Comparison of ENCODE assay signal across 8 mouse cellular contexts in the genomic region with DNA sequence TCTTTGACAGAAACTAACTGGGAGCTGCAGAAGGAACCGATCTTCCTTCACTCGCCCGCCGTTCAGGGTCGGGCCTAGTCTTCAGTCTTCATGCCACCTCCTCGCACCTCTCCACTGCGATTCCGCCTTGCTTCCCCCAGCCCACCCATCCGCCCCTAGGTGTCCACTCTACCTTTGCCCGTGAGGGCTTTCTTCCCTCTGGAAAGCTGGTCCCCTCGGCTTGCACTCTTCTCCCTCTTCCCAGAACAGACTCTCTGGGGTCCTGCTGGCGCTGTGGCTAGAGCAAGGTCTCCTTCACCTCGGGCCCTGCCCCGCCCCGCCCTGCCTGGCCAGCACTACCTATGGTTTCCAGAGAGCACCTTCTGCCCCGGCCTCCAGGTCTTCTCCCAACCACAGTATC.
A peak's percentile ranks its signal among the peaks of the same experiment; 100 is the strongest.
DNase-seq lines count a peak whose midpoint lies in the region; ATAC-seq and TF ChIP-seq lines count a peak whose summit lies in the region.

No protein-coding gene starts in this region.

- intact Hi-C loops in heart, postnatal 14 days (cut with DNase I) = loop anchor here (1.0 to 5.0 kb wide), 2 partner anchors 69 to 71 kb away; a partner anchor contains a TSS

- CTCF ChIA-PET in Patski (lab: Charles Lee) = interaction anchor here (1.0 to 1.1 kb wide), 2 partner anchors 9 to 26 kb away, joined by 3 to 4 read pairs; no protein-coding TSS in a partner anchor

- no peak for TF ChIP-seq EP300 in liver, embryonic 14.5 days (IDR thresholded peaks at IDR 0.05; ENCODE audit: low read depth)

- peak overlapping the region; percentile 69 for H3K4me2 ChIP-seq in liver, embryonic 14.5 days (ENCODE audit: low read depth)
- H3K4me2 ChIP-seq in stomach, embryonic 14.5 days (replicated peaks; ENCODE audit: low read depth, low read length) = peak overlapping the region; percentile 90

- no peak for TF ChIP-seq CTCF in Patski (IDR thresholded peaks at IDR 0.05)
- TF ChIP-seq CTCF in liver, embryonic 14.5 days (IDR thresholded peaks at IDR 0.05; ENCODE audit: low read depth) = no peak

- H3K9me3 ChIP-seq in heart, embryonic 10.5 days = no peaks in the 10 kb centered on the region
- 0 out of 2 replicates have a peak, but pooled peaks cover 3% of the 10 kb centered on the region for H3K9me3 ChIP-seq in hindbrain, embryonic 10.5 days
- no peaks in the 10 kb centered on the region for H3K9me3 ChIP-seq in liver, embryonic 14.5 days (ENCODE audit: control insufficient read depth, low read length)
- peaks cover 4% of the 10 kb centered on the region; the same call in 1 of the 2 replicates for H3K9me3 ChIP-seq in stomach, embryonic 14.5 days (ENCODE audit: control insufficient read depth, low read depth, low read length)

- no peak overlapping the region; the same call in 1 of the 2 replicates for H3K9ac ChIP-seq in liver, embryonic 14.5 days (replicated peaks)
- H3K9ac ChIP-seq in stomach, embryonic 14.5 days (replicated peaks; ENCODE audit: low read depth, low read length) = peak overlapping the region; percentile 55

- peaks cover 54% of the 10 kb centered on the region for H3K4me1 ChIP-seq in heart, embryonic 10.5 days
- peaks cover 49% of the 10 kb centered on the region for H3K4me1 ChIP-seq in hindbrain, embryonic 10.5 days (replicated peaks)
- peaks cover 0 to 11% of the 10 kb centered on the region in 2 experiments; a peak in 2 of 4 replicates for H3K4me1 ChIP-seq in liver, embryonic 14.5 days (replicated peaks; ENCODE audit: control insufficient read depth in 2 of 2, insufficient read depth in 2 of 2, low read length in 1 of 2)
- H3K4me1 ChIP-seq in stomach, embryonic 14.5 days (ENCODE audit: control insufficient read depth, insufficient read depth, low read length) = peaks cover 31% of the 10 kb centered on the region

- peak; percentile 83 for DNase-seq in heart, embryonic 10.5 days (ENCODE audit: low spot score)
- DNase-seq in heart, postnatal 14 days = no peak
- DNase-seq in Patski (ENCODE audit: low read depth, low spot score) = no peak
- DNase-seq in hindbrain, embryonic 10.5 days (ENCODE audit: low spot score) = no peak
- no peak for DNase-seq in liver, embryonic 14.5 days (ENCODE audit: low read depth in 3 of 3, low spot score in 3 of 3)
- DNase-seq in layer of hippocampus, postnatal 10 days (ENCODE audit: low spot score in 2 of 2) = no peak
- DNase-seq in frontal cortex, postnatal 25 days (ENCODE audit: low spot score in 2 of 2) = no peak

- peak; percentile 2 for ATAC-seq in Patski
- 0 out of 2 replicates have a peak, but pooled peaks have one; percentile 8 for ATAC-seq in liver, embryonic 14.5 days (ENCODE audit: insufficient read depth)
- peak; percentile 43 for ATAC-seq in stomach, embryonic 14.5 days (ENCODE audit: insufficient number of reproducible peaks, insufficient read depth, low FRiP score, low read depth)

- peak overlapping the region; percentile 95 for H3K27ac ChIP-seq in heart, embryonic 10.5 days
- peak overlapping the region; percentile 97 for H3K27ac ChIP-seq in hindbrain, embryonic 10.5 days
- no peak overlapping the region for H3K27ac ChIP-seq in liver, embryonic 14.5 days
- peak overlapping the region; percentile 94 for H3K27ac ChIP-seq in stomach, embryonic 14.5 days (ENCODE audit: low read length)

- in situ Hi-C loops in Patski (cut with MboI; ENCODE audit: low pct_unique_long_range_greater_than_20kb) = no loop called here

- H3K4me3 ChIP-seq in heart, embryonic 10.5 days = peak overlapping the region; percentile 88
- H3K4me3 ChIP-seq in hindbrain, embryonic 10.5 days = peak overlapping the region; percentile 69
- H3K4me3 ChIP-seq in liver, embryonic 14.5 days (ENCODE audit: insufficient read depth in 1 of 2, low read depth in 2 of 2, low read length in 2 of 2) = peak overlapping the region; percentile 56 to 73
- H3K4me3 ChIP-seq in stomach, embryonic 14.5 days (ENCODE audit: low read depth, low read length) = peak overlapping the region; percentile 69

- POLR2A ChIA-PET in Patski (lab: Charles Lee) = interaction anchor here (0.6 to 1.0 kb wide), 4 partner anchors 9 to 71 kb away, joined by 3 read pairs; no protein-coding TSS in a partner anchor

- no peaks in the 10 kb centered on the region for H3K27me3 ChIP-seq in heart, embryonic 10.5 days (ENCODE audit: insufficient read depth, poor library complexity, severe bottlenecking)
- H3K27me3 ChIP-seq in Patski = no peaks in the 10 kb centered on the region
- no peaks in the 10 kb centered on the region for H3K27me3 ChIP-seq in hindbrain, embryonic 10.5 days (ENCODE audit: insufficient read depth, poor library complexity, severe bottlenecking)
- no peaks in the 10 kb centered on the region; the same call in 1 of the 2 replicates for H3K27me3 ChIP-seq in liver, embryonic 14.5 days (ENCODE audit: control insufficient read depth, insufficient read depth, low read length)
- H3K27me3 ChIP-seq in stomach, embryonic 14.5 days (ENCODE audit: control insufficient read depth, insufficient read depth, low read length) = no peaks in the 10 kb centered on the region

- under 1% methylated on average over 16 of the region's 16 CpGs for WGBS in heart, embryonic 10.5 days
- under 1% methylated on average over 16 of the region's 16 CpGs for WGBS in hindbrain, embryonic 10.5 days
- WGBS in liver, embryonic 14.5 days (ENCODE audit: insufficient replicate concordance) = 3% methylated on average over 14 of the region's 16 CpGs
- under 1% methylated on average over 16 of the region's 16 CpGs for WGBS in stomach, embryonic 14.5 days

- peaks cover 14% of the 10 kb centered on the region; the same call in 1 of the 2 replicates for H3K36me3 ChIP-seq in heart, embryonic 10.5 days
- H3K36me3 ChIP-seq in hindbrain, embryonic 10.5 days = peaks cover 18% of the 10 kb centered on the region
- H3K36me3 ChIP-seq in liver, embryonic 14.5 days (replicated peaks; ENCODE audit: control insufficient read depth, insufficient read depth, low read depth) = no peaks in the 10 kb centered on the region
- no peaks in the 10 kb centered on the region; the same call in 1 of the 2 replicates for H3K36me3 ChIP-seq in stomach, embryonic 14.5 days (ENCODE audit: control insufficient read depth, insufficient read depth, low read length)
